Mouse (Mus musculus) kidney, postnatal 0 days (tissue): ENCODE data around the gene Atp8b2. TPM values are rescaled to one million over a fixed set of nuclear protein-coding genes. Genes with fewer than 3 reads are reported as not detected.

Source experiments
- ATAC-seq: fragments of 200-750 bp; cut with Nextera tagmentation; replicated peaks from 2 replicates; pipeline ENCODE4 v1.8.0; 2017; ENCODE audit warnings: low read depth, moderate number of reproducible peaks, moderate TSS enrichment, moderate library complexity; ENCODE audit not compliant: low FRiP score
- DNase-seq: peaks from one replicate; pipeline ENCODE4 v3.0.0-alpha.2; 2016; ENCODE audit warnings: low spot score
- H3K27ac ChIP-seq: fragments of 300-500 bp; sonication (generic); 2 replicates; pipeline ENCODE4 v1.5.1; 2014; ENCODE audit warnings: mild to moderate bottlenecking
- H3K27me3 ChIP-seq: fragments of 300-500 bp; sonication (generic); 2 replicates; pipeline ENCODE4 v1.6.1; 2014; ENCODE audit warnings: low read length, mixed read lengths; ENCODE audit not compliant: insufficient read depth
- H3K36me3 ChIP-seq: fragments of 300-500 bp; sonication (generic); 2 replicates; pipeline ENCODE4 v1.6.1; 2014; ENCODE audit warnings: low read length, mixed read lengths; ENCODE audit not compliant: insufficient read depth
- H3K4me1 ChIP-seq: fragments of 300-500 bp; sonication (generic); replicated peaks from 2 replicates; pipeline ENCODE4 v1.6.1; 2014; ENCODE audit warnings: antibody characterized with exemption, low read length, mixed read lengths; ENCODE audit not compliant: insufficient read depth
- H3K4me2 ChIP-seq: fragments of 300-500 bp; sonication (generic); 2 replicates; pipeline ENCODE4 v1.6.1; 2014; ENCODE audit warnings: mild to moderate bottlenecking, low read length, moderate library complexity, mixed read lengths
- H3K4me3 ChIP-seq: fragments of 300-500 bp; sonication (generic); replicated peaks from 2 replicates; pipeline ENCODE4 v1.5.1; 2014; ENCODE audit warnings: low read depth, low read length
- H3K9ac ChIP-seq: fragments of 300-500 bp; sonication (generic); 2 replicates; pipeline ENCODE4 v1.6.1; 2014; ENCODE audit warnings: low read depth, low read length
- H3K9me3 ChIP-seq: fragments of 300-500 bp; sonication (generic); replicated peaks from 2 replicates; pipeline ENCODE4 v1.6.1; 2016; ENCODE audit warnings: low read length, inconsistent platforms, mixed read lengths
- CTCF ChIP-seq: IDR thresholded peaks from 2 replicates; pipeline ENCODE4 v1.5.1; 2016; ENCODE audit warnings: antibody characterized with exemption, low read depth, mild to moderate bottlenecking, moderate library complexity
- WGBS: fragments of 180-500 bp; shearing (Covaris S2); extraction: QIAGEN DNeasy Blood & Tissue Kit; methylation state at CpG from one replicate; pipeline ENCODE4 v1.1.7; 2014; 5-methylcytosine and 5-hydroxymethylcytosine counted together
- polyA plus RNA-seq: library from polyadenylated mRNA; unstranded; fragments of >200 nt; fragmentation: Nextera tagmentation; extraction: Ambion mirVana; gene quantifications from 2 replicates; pipeline ENCODE4 v1.2.1, GENCODE M21; 2015

Gene Atp8b2
- polyA plus RNA-seq, 1 experiment from 2014 or later: 6.9 TPM

GRCm38 (mm10) chr3:89962059-89962750, 1.1 kb downstream of the Atp8b2 start:
- peaks cover 19% of the 10 kb centered on the region for H3K36me3 ChIP-seq
- H3K9ac ChIP-seq: peak overlapping the region; percentile 68
- DNase-seq (peak; percentile 63), ATAC-seq (no peak)
- H3K4me3 ChIP-seq: peak overlapping the region; percentile 75
- H3K4me1 ChIP-seq: peaks cover 29% of the 10 kb centered on the region
- H3K27me3 ChIP-seq: no peaks in the 10 kb centered on the region
- no peak for TF ChIP-seq CTCF
- H3K4me2 ChIP-seq: peak overlapping the region; percentile 83
- 4% methylated on average over 14 of the region's 14 CpGs for WGBS
- peak overlapping the region; percentile 89 for H3K27ac ChIP-seq
- H3K9me3 ChIP-seq: no peaks in the 10 kb centered on the region

GRCm38 (mm10) chr3:89961436-89961835, 1.9 kb downstream of the Atp8b2 start:
- H3K36me3 ChIP-seq: peaks cover 26% of the 10 kb centered on the region
- peak overlapping the region; percentile 75 for H3K4me3 ChIP-seq
- peak overlapping the region; percentile 83 for H3K4me2 ChIP-seq
- TF ChIP-seq CTCF: no peak
- 46% methylated on average over 4 of the region's 4 CpGs for WGBS
- no peak for DNase-seq
- H3K27ac ChIP-seq: 0 out of 2 replicates have a peak overlapping the region, but pooled peaks have one; percentile 89
- no peaks in the 10 kb centered on the region for H3K9me3 ChIP-seq
- no peak overlapping the region for H3K9ac ChIP-seq
- no peaks in the 10 kb centered on the region for H3K27me3 ChIP-seq
- H3K4me1 ChIP-seq: peaks cover 29% of the 10 kb centered on the region
- no peak for ATAC-seq

- peaks cover 34% of the 10 kb centered on the region for H3K36me3 ChIP-seq
- no peak overlapping the region for H3K27ac ChIP-seq
Measured at GRCm38 (mm10) chr3:89960469-89960868, 2.8 kb downstream of the Atp8b2 start.

GRCm38 (mm10) chr3:89959435-89959834, 3.9 kb downstream of the Atp8b2 start:
- Histone ChIP-seq H3K9ac (no peak overlapping the region), H3K9me3 (no peaks in the 10 kb centered on the region), H3K4me2 (no peak overlapping the region), H3K36me3 (peaks cover 34% of the 10 kb centered on the region), H3K4me1 (peaks cover 22% of the 10 kb centered on the region), H3K4me3 (no peak overlapping the region), H3K27me3 (no peaks in the 10 kb centered on the region), H3K27ac (no peak overlapping the region)
- no peak for TF ChIP-seq CTCF
- DNase-seq (no peak), ATAC-seq (no peak)
- 77% methylated on average over 4 of the region's 4 CpGs for WGBS

More at GRCm38 (mm10) chr3:89960469-89960868, 2.8 kb downstream of the Atp8b2 start:
- H3K4me1 ChIP-seq: peaks cover 29% of the 10 kb centered on the region
- TF ChIP-seq CTCF: no peak
- no peaks in the 10 kb centered on the region for H3K9me3 ChIP-seq
- under 1% methylated on average over 30 of the region's 30 CpGs for WGBS
- peak overlapping the region; percentile 57 for H3K9ac ChIP-seq
- H3K4me2 ChIP-seq: peak overlapping the region; percentile 83
- peak; percentile 89 for ATAC-seq
- no peaks in the 10 kb centered on the region for H3K27me3 ChIP-seq
- H3K4me3 ChIP-seq: peak overlapping the region; percentile 46
- DNase-seq: peak; percentile 95

- H3K27me3 ChIP-seq: no peaks in the 10 kb centered on the region
- H3K27ac ChIP-seq: no peak overlapping the region
- 94% methylated on average over 9 of the region's 9 CpGs for WGBS
- DNase-seq (no peak), ATAC-seq (no peak)
- no peak overlapping the region for H3K9ac ChIP-seq
- peaks cover 43% of the 10 kb centered on the region for H3K36me3 ChIP-seq
- H3K4me2 ChIP-seq: no peak overlapping the region
- no peak overlapping the region for H3K4me3 ChIP-seq
- H3K9me3 ChIP-seq: no peaks in the 10 kb centered on the region
- no peak for TF ChIP-seq CTCF
- H3K4me1 ChIP-seq: peaks cover 21% of the 10 kb centered on the region
Measured at GRCm38 (mm10) chr3:89957880-89958279, 5.4 kb downstream of the Atp8b2 start.

- no peak overlapping the region for H3K9ac ChIP-seq
- H3K27ac ChIP-seq: no peak overlapping the region
- ATAC-seq: no peak
- no peak overlapping the region for H3K4me2 ChIP-seq
- H3K36me3 ChIP-seq: peaks cover 56% of the 10 kb centered on the region
- peaks cover 11% of the 10 kb centered on the region for H3K4me1 ChIP-seq
- no peak overlapping the region for H3K4me3 ChIP-seq
- no peaks in the 10 kb centered on the region for H3K9me3 ChIP-seq
- no peak for DNase-seq
- TF ChIP-seq CTCF: no peak
- H3K27me3 ChIP-seq: no peaks in the 10 kb centered on the region
- 92% methylated on average over 7 of the region's 7 CpGs for WGBS
Measured at GRCm38 (mm10) chr3:89956177-89956971, 6.9 kb downstream of the Atp8b2 start.
